Mouse (Mus musculus) cerebellum, adult 18-20 months (tissue): ENCODE measurements around the gene Prkg1.

ENCODE experiments used
- DNase-seq, 2 experiments: peaks; one replicate each; pipeline ENCODE4 v3.0.0; 2021

Prkg1 gene

GRCm38 (mm10) chr19:31616830-31617229 is 148.0 kb downstream of the Prkg1 start:
- no peak for DNase-seq

GRCm38 (mm10) chr19:31616159-31616558 is 148.7 kb downstream of the Prkg1 start:
- no peak for DNase-seq

GRCm38 (mm10) chr19:31613146-31613545 is 151.7 kb downstream of the Prkg1 start:
- DNase-seq = no peak

- no peak for DNase-seq
Measured at GRCm38 (mm10) chr19:31602578-31602977, 162.3 kb downstream of the Prkg1 start.

- no peak for DNase-seq
Measured at GRCm38 (mm10) chr19:31594011-31594410, 170.8 kb downstream of the Prkg1 start.

GRCm38 (mm10) chr19:31590701-31591100 is 174.1 kb downstream of the Prkg1 start:
- no peak for DNase-seq

- DNase-seq = no peak
Measured at GRCm38 (mm10) chr19:31577092-31577491, 187.7 kb downstream of the Prkg1 start.

- DNase-seq = no peak
Measured at GRCm38 (mm10) chr19:31564329-31564728, 200.5 kb downstream of the Prkg1 start.

GRCm38 (mm10) chr19:31546063-31546462 is 218.8 kb downstream of the Prkg1 start:
- DNase-seq = no peak

- no peak for DNase-seq
Measured at GRCm38 (mm10) chr19:31531249-31531740, 233.5 kb downstream of the Prkg1 start.

GRCm38 (mm10) chr19:31530616-31531015 is 234.2 kb downstream of the Prkg1 start:
- no peak for DNase-seq

- no peak for DNase-seq
Measured at GRCm38 (mm10) chr19:31529890-31530289, 234.9 kb downstream of the Prkg1 start.

- DNase-seq = no peak
Measured at GRCm38 (mm10) chr19:31514490-31514889, 250.3 kb downstream of the Prkg1 start.

GRCm38 (mm10) chr19:31507831-31508230 is 257.0 kb downstream of the Prkg1 start:
- no peak for DNase-seq

- no peak for DNase-seq
Measured at GRCm38 (mm10) chr19:31506296-31506695, 258.5 kb downstream of the Prkg1 start.

GRCm38 (mm10) chr19:31505041-31505440 is 259.8 kb downstream of the Prkg1 start:
- DNase-seq = no peak

GRCm38 (mm10) chr19:31497386-31497785 is 267.4 kb downstream of the Prkg1 start:
- DNase-seq = no peak

GRCm38 (mm10) chr19:31489606-31490005 is 275.2 kb downstream of the Prkg1 start:
- no peak for DNase-seq

GRCm38 (mm10) chr19:31471766-31472165 is 293.1 kb downstream of the Prkg1 start:
- DNase-seq = no peak

GRCm38 (mm10) chr19:31460188-31460587 is 304.6 kb downstream of the Prkg1 start:
- DNase-seq = no peak

GRCm38 (mm10) chr19:31444101-31444500 is 320.7 kb downstream of the Prkg1 start:
- DNase-seq = no peak

- no peak for DNase-seq
Measured at GRCm38 (mm10) chr19:31442311-31442710, 322.5 kb downstream of the Prkg1 start.

GRCm38 (mm10) chr19:31433446-31433845 is 331.4 kb downstream of the Prkg1 start:
- DNase-seq = no peak

- DNase-seq = no peak
Measured at GRCm38 (mm10) chr19:31431411-31431810, 333.4 kb downstream of the Prkg1 start.

- no peak for DNase-seq
Measured at GRCm38 (mm10) chr19:31426142-31426541, 338.7 kb downstream of the Prkg1 start.

- no peak for DNase-seq
Measured at GRCm38 (mm10) chr19:31425199-31425598, 339.6 kb downstream of the Prkg1 start.
